Mouse (Mus musculus) left cerebral cortex, postnatal 36 days (tissue): Measurements from ENCODE around the gene Impg1. TPM values are rescaled to one million over a fixed set of nuclear protein-coding genes. Genes with fewer than 3 reads are reported as not detected.
"Not testable (repeated sequence)": the region's sequence is repeated elsewhere in the genome, so short reads cannot be mapped to it uniquely, and the experiment has no call there.

Experiments used
- DNase-seq, 2 experiments: peaks; one replicate each; pipeline ENCODE4 v3.0.0; 2021 to 2022; ENCODE audit warnings: low spot score in 2 of 2, mixed read lengths in 1 of 2
- intact Hi-C: fragments of 180-260 bp; cut with DNase I; formaldehyde crosslinking; loops from one replicate; pipeline ENCODE4 v1.15.1; 2025
- total RNA-seq, 2 experiments: library from RNA; stranded (reverse); gene quantifications; 2 replicates each; pipeline ENCODE4 v1.2.3; 2021

The Impg1 gene
- total RNA-seq, 2 experiments from 2014 or later, result 0.10 to 0.57 TPM

DNA sequence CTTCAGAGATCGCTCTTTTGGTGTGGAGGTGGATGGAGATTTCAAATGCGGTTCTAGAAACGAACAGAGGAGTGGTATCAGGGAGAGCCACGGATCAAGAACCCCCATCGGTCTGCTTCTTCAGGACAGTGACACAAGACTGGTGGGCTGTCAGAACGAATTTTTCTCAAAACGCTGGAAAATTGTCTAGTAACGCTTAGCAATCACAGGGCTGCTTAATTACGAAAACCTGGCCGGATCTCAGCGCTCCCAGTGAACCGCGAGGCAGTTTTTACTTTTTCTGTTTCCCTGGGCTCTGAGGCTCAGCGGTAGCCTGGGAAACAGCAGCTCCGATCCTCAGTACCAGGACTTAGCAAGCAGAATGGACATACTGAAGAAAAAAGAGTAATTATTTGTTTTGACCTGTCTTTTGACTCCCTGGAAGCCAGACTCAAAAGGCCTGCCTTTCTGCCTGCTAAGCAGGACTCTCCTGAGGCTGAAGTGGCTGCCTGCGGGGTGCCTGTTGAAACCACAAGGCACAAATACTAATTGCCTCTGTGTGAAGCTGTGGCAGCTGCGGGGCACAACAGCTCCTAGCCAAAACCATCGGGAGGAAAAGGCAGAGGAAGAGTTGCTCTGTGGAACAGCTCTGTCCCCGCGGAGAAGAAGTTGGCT lies 113.5 kb downstream of the Impg1 start:
- DNase-seq, result no peak
- intact Hi-C loops, result no loop called here

DNA sequence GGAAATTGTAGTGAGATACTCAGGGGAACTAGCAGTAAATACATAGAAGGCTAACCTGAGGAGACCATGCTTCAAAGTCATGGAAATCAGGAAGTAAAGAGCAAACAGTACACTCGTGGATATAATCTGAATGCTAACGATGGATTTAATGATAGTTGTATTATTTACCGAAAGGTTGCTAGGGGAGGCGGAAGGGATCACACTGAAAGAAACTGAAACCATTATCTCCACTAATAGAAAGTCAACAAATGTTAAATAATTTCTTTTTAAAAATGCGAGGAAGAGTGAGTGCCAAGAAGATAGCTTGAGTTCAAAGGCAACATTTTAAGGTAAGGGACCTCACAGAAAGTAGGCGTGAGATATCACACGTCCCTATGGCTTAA lies 114.0 kb downstream of the Impg1 start:
- no peak for DNase-seq
- intact Hi-C loops, result no loop called here

DNA sequence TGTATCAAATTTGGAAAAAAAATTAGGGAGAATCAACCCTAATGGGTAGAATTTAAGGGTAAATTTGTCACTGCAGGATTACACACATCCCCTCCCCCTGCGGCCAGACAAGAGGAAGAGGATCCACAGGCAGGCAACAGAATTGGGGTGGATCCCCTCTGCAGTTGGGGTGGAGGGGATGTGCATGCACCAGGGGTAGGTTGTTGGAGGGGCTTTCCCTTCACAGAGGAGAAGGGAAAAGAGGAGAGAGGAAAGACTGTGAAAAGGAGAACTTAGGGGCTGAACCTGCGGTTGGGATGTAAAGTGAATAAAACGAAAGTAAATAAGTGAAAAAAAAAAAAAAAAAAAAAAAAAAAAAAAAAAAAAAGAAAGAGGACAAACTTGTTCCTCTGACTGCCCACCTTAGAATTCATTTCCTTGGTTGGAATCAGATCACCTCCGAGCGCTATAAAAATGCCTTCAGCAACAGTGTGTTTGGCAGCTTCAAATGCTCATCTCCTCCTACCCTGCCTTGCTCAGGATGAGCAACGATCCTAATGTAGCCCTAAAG lies 120.8 kb downstream of the Impg1 start:
- no peak for DNase-seq
- intact Hi-C loops, result no loop called here

DNA sequence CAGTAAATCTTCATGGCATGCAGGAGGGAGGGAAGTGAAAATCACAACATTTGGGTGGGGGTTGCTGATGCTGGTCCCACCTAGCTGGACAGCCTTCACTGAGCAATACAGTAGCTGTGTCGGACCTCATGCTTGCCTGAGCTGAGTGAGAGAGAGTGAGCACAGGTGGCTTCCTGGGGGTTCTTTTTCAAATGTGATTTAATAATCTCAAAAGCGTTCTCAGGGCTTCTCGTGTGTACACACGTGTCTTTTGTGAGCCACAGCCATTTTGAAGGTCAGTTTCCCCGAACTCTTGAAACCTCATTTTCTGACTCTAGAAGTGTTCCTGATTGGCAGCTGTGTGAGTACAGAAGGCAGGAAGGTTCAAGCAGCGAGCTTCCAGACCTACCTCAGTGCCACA lies 122.8 kb downstream of the Impg1 start:
- intact Hi-C loops, result no loop called here
- DNase-seq, result no peak

DNA sequence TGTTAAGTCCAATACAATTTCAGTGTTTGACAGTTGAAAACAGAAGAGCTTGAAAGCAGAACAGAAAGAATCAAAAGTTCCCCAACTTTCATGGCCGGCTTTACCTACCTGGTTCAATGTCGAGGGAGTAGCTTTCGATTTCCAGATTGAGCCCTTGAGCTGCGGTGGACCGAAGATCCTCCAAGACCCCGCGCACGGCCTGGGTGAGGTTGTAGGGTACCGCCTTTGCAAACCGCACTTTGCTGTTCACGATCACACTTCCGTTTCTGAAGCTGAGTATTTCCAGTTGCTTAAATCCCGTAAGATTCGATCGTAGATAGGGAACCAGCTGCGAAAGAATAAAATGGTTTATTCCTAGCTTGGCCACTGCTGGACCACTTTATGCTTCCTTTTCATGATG lies 123.5 kb downstream of the Impg1 start:
- intact Hi-C loops, result no loop called here
- DNase-seq, result no peak

DNA sequence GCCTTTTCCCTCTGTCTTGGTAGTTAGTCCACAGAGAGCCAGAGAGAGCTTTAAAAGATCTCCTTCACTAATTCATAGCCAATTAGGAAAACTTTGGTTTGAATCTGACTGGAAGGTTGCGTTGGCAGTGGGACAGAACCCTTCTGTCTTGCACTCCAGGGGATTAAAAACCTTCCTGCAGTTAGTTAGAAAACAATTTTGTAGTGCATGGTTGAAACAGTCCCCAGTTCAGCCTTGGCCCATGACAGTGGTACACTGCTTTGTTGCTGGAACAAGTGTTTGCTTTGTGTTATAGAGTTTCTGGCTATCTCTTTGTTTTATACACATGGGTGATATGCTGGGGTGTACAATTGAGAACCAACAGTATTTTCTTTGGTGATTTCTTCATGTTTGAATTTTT lies 124.4 kb downstream of the Impg1 start:
- DNase-seq, result no peak

DNA sequence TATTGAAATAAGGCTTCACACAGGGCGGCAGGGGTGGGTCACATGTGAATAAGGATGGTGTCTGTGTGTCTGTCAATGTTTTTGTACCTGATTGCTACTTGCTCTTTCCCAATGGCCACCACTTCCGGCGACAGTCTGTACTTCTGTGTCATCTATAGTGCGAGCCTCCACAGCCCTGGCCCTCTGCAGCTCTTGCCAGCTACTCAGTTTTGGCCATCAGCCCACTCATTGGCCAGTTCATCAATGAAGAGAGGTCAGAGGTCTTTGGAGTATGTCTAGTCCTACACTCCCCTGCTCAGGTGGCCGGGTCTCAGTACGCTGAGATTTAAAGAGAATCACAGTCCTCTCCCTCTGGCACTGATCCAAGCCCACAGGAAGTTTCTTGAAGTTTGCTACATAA lies 127.3 kb downstream of the Impg1 start:
- intact Hi-C loops, result loop anchor here (10.0 kb wide), 1 partner anchor 1287 kb away; no protein-coding TSS in a partner anchor

More for the DNA sequence above, 124.4 kb downstream of the Impg1 start:
- intact Hi-C loops, result no loop called here

DNA sequence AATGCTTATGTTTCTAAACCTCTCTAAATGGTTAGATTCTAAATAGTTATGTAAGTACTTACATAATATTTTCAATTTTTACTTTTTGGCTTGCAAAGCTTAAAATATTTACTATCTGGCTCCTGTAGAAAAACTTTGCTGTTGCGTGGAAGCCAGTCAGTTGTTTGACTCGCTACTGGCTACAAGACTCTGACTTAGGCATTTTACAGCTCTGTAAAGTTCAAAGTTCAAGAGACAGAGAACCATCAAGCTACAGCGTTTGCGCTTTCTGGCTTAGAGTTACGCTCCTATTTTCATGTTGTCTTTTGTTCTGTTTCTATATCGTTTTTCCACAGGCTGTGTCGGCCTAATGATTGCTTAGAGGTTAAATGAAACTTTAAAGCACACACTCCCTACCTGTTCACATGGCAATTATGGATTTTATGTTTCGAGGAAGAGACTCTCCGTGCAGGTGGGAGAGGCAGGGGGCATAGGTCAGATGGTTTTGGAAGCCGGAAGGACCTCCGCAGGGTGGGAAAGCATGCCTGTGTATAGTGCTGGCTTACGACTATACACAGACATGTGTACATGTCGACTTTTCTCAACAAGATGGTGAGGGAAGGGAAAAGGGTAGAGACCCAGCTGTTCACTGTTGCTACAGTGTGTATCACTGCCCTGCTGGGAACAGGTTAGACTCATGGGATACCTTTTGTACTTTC lies 129.5 kb downstream of the Impg1 start:
- intact Hi-C loops, result loop anchor here (10.0 kb wide), 1 partner anchor 1289 kb away; no protein-coding TSS in a partner anchor

More for the DNA sequence above, 127.3 kb downstream of the Impg1 start:
- no peak for DNase-seq

DNA sequence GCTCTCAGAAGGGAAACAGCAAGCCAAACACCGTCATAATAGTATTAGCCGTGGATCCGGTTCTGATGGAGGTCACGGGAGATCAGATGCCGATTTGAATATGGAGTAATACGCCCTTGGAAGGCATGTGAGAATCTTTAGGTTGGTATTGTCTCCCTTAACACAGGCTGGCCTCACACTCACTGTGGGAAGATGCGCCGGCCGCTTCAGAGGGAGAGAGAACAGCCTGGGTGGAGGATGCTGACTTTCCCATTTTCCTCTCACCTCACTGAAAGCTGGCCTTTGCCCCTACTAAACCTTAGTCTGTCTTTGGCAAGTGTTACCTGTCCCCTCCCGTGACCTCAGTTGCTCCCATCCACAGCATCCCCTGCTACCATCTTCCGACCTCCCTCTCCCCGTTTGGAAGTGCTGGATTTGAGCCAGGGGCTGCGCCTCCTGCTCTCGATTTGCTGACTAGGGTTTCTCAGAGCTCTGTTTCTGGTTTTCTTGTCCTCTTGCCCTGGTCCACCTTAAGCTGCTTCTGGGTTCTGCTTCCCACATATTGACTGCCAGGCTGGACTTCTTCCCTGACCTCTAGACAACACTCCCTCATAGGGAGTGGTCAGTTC lies 131.2 kb downstream of the Impg1 start:
- DNase-seq, result no peak
- intact Hi-C loops, result loop anchor here (10.0 kb wide), 1 partner anchor 1291 kb away; no protein-coding TSS in a partner anchor

More for the DNA sequence above, 129.5 kb downstream of the Impg1 start:
- DNase-seq, result no peak

DNA sequence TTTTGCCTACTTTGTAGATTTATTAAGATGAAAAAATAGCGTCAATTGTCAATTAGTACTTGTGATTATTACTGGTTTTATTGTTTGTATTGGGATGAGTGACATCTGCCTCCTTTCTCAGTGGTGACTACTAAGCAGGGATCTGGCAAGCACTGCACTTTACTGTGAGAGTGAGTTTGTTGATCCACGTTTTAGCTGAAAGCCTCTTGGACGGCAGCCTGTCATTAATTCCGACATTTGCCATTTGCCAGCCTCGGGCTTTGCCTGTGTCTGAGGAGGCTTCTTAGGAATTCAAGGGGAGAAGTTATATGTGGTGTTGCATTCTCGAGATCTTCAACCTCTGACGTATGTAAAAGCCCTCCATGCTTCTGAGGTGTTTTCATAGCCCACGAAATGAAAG lies 131.8 kb downstream of the Impg1 start:
- DNase-seq, result no peak
- intact Hi-C loops, result loop anchor here (10.0 kb wide), 1 partner anchor 1291 kb away; no protein-coding TSS in a partner anchor

DNA sequence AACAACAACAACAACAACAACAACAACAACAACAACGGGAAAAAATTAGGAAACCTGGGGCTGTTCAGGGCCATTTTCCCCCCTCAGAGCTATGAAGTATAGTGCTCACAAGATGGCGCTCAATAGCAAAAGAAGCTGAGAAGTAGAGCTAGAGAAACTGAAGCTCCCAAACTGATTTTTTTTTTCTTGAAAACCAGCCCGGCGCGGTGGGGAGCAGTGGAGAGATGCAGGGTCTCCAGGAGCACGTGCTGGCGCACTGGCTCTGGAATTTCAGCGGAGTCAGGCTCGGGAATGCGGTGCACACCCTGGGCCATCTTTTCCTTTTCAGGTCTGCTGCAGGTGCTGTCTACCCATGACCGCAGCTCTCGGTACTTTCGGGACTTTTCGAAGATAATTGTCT lies 133.1 kb downstream of the Impg1 start:
- DNase-seq, result peak; percentile 26 to 31
- intact Hi-C loops, result loop anchor here (10.0 kb wide), 1 partner anchor 1293 kb away; no protein-coding TSS in a partner anchor

DNA sequence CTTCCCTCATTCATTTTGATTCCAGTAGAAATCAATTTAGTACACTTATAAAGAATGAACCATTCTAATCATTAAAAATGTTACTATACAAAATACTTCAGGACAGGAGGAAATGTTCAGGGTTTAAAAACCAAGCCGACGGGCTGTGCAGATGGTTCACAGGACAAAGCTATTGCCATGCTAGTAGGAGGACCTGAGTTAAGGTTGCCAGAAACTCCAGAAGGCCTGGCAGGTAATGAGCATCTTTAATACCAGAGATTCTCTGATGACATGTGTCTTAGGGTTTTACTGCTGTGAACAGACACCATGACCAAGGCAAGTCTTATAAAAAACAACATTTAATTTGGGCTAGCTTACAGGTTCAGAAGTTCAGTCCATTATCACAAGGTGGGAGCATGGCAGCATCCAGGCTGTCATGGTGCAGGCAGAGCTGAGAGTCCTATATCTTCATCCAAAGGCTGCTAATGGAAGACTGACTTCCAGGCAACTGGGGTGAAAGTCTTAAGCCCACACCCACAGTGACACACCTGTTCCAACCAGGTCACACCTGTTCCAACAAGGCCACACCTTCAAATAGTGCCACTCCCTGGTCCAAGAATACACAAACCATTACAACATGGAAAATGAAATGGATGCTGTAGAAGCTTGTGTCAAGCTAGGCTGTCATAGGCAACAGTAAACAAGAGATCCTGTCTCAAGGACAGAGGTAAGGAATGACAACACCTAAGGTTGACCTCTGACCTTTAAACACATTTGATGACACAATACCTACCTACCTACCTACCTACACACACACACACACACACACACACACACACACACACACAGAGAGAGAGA lies 144.0 kb downstream of the Impg1 start:
- intact Hi-C loops, DNase-seq: not testable (repeated sequence)

DNA sequence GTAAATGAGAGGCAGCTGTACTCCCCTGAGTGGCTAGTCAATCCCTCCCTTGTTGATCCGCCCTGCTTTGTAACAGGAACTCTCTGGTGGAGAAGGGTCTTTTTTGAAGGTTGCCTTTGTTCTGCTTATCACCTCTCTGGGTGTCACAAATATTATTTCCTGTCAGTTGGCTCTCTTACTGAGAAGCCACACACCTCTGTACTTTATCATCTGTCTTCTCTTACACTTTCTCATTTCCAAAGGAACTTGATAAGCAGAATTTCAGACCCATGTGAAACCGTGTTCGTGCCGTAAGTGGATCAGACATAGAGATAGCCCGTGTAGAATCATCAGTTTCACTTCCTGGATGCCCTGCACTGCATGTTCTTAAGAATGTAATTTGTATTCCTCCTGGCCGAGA lies 147.3 kb downstream of the Impg1 start:
- intact Hi-C loops, result no loop called here
- DNase-seq, result no peak

DNA sequence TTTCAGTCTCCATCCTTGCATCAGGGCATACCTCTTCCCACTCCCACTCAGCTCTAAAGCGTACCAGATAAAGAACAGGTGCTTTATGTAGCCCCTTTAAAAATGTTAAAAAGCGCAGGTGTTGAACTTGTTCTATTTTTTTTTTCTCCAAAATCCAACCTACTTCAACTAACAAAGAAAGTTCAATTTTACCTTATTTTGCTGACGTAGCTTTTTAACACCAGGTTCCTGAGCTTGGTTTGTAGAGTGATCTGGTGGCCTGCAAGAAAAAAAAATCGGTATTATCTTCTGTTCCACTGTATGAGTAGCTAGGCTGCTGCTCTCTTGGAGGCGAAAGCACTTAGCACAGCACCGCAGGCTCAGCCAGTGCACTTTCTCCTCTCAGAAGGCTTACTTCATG lies 149.4 kb downstream of the Impg1 start:
- DNase-seq, result no peak
- intact Hi-C loops, result no loop called here

DNA sequence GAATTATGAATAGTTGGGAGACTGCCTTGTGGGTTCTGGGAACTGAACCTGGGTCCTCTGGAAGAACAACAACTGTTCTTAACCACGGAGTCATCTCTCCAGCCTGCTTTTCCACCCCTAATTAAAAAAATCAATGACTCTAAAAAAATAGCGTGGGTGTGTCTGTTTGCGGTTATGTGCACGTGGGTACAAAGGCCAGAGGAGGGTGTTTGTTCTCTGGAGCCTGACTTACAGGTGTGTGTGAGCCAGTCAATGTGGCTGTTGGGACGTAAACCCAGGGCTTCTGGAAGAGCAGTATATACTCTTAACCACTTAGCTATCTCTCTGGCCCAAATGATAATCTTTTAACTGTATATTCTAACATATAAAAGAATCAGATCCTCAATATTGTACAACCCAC lies 151.7 kb downstream of the Impg1 start:
- intact Hi-C loops, result no loop called here
- DNase-seq, result no peak

DNA sequence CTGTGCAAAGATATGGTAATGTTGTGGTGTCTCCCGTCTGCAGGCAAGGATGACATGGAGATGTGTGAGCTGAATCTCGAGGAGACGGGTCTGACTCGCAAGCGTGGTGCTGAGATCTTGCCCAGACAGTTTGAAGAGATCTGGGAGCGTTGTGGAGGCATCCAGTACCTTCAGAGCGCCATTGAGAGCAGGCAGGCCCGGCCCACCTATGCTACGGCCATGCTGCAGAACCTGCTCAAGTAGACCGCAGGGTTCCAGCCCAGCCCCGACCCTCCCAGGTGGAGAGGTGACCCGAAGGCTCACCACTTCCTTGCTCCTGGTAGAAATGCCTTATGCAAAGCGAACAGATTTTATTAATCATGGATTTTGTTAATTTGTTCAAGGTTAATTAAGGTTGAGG lies 157.7 kb downstream of the Impg1 start:
- intact Hi-C loops, result loop anchor here (10.0 kb wide), 1 partner anchor 1317 kb away; no protein-coding TSS in a partner anchor
- DNase-seq, result no peak

DNA sequence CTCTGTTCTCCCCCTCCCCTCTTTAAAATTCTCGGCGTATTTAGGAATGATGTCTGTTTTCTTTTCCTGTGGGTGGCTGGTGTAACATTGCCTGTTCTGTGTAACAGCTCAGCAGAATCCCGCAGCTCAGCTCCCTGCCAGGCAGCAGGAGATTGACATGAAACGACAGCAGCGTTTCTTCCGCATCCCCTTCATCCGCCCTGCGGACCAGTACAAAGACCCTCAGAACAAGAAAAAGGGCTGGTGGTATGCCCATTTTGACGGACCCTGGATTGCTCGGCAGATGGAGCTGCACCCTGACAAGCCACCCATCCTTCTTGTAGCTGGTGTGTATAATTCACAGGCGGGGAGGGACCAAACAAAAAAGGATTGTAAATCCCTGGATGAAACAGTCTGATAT lies 158.4 kb downstream of the Impg1 start:
- DNase-seq, result peak; percentile 13 to 16
- intact Hi-C loops, result loop anchor here (10.0 kb wide), 1 partner anchor 1318 kb away; no protein-coding TSS in a partner anchor

DNA sequence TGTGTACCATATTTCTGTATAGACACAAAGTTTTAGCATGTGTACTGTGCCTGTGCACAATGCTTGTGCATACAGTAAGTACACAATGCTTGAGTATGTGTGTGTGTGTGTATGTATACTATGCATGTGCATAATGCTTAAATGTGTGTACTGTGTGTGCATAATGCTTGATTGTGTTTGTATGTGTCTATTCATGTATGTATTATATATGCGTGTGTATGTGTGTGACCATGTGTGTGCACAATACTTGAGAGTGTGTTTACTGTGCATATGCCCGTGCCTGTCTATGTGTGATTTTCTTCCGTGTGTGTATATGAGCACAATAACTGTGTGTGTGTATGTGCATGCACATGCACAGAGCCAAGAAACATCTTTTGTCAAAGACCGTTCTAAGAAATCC lies 158.9 kb downstream of the Impg1 start:
- intact Hi-C loops, result loop anchor here (10.0 kb wide), 1 partner anchor 1318 kb away; no protein-coding TSS in a partner anchor

DNA sequence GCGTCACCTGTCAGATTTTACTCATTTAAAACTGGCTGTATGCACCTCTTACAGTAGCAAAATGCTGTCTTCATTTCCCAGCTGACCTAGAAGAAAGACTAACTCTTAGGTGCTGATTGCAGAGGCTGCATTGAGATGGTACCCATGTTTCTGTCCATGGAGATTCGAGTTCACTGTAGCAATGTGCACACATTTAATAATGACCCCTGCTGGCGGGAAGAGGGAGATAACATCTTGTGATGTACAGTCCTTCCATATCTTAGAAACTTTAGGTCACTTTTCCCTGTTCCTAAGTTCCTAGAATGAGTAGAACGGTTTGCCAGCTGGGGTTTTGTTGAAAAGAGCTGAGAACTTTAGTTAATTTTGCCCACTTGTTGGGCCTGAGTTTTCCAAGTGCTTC lies 161.8 kb downstream of the Impg1 start:
- intact Hi-C loops, result loop anchor here (10.0 kb wide), 1 partner anchor 1321 kb away; no protein-coding TSS in a partner anchor
- DNase-seq, result no peak

More for the DNA sequence above, 158.9 kb downstream of the Impg1 start:
- DNase-seq, result no peak
